Mouse (Mus musculus) G1E (cell line): Measurements from ENCODE around the gene Lyrm7. TPM values are rescaled to one million over a fixed set of nuclear protein-coding genes. Genes with fewer than 3 reads are reported as not detected.
A peak's percentile ranks its signal among the peaks of the same experiment; 100 is the strongest.

ENCODE experiments used
- ATAC-seq: 2 replicates; pipeline ENCODE4 v1.8.0; 2016; ENCODE audit warnings: mild to moderate bottlenecking; ENCODE audit not compliant: insufficient number of reproducible peaks, poor library complexity, low FRiP score, severe bottlenecking; ENCODE audit errors: extremely low read depth
- DNase-seq: peaks from one replicate; pipeline ENCODE4 v3.0.0; 2012; ENCODE audit warnings: low spot score
- H3K27me3 ChIP-seq: 2 replicates; pipeline ENCODE4 v1.6.1; 2012; ENCODE audit warnings: mild to moderate bottlenecking, low read length, inconsistent platforms; ENCODE audit not compliant: insufficient read depth
- H3K36me3 ChIP-seq: replicated peaks from 2 replicates; pipeline ENCODE3; 2012; ENCODE audit warnings: mild to moderate bottlenecking, inconsistent platforms
- H3K4me1 ChIP-seq: 2 replicates; pipeline ENCODE4 v1.6.1; 2012; ENCODE audit warnings: low read depth, low read length, inconsistent platforms, mixed read lengths; ENCODE audit not compliant: insufficient read depth
- H3K4me3 ChIP-seq: 2 replicates; pipeline ENCODE4 v1.5.1; 2012; ENCODE audit warnings: low read depth, mild to moderate bottlenecking, inconsistent platforms, low read length, moderate library complexity, mixed read lengths
- H3K9me3 ChIP-seq: replicated peaks from 2 replicates; pipeline ENCODE4 v1.6.1; 2012; ENCODE audit warnings: inconsistent platforms
- CTCF ChIP-seq: IDR thresholded peaks from 2 replicates; pipeline ENCODE4 v1.5.1; 2012; ENCODE audit warnings: low read depth, low read length, inconsistent platforms, mixed read lengths
- GATA1 ChIP-seq: IDR thresholded peaks from 2 replicates; pipeline ENCODE4 v1.6.1; 2012; ENCODE audit warnings: borderline replicate concordance, low read length, inconsistent platforms, mixed read lengths
- GATA2 ChIP-seq: IDR thresholded peaks from 2 replicates; pipeline ENCODE4 v1.6.1; 2012; ENCODE audit warnings: low read depth, low read length, inconsistent platforms, borderline replicate concordance
- POLR2AphosphoS5 ChIP-seq: IDR thresholded peaks from 2 replicates; pipeline ENCODE4 v1.6.1; 2012; ENCODE audit warnings: low read depth, low read length, inconsistent platforms; ENCODE audit not compliant: insufficient replicate concordance
- TAL1 ChIP-seq: conservative IDR thresholded peaks from 2 replicates; pipeline ENCODE4 v1.6.1; 2012; ENCODE audit warnings: low read depth, low read length, inconsistent platforms, mixed read lengths
- polyA plus RNA-seq: library from polyadenylated mRNA; stranded (reverse); fragments of >175 nt; gene quantifications from 2 replicates; pipeline ENCODE4 v1.2.3, GENCODE M21; 2012
- total RNA-seq, 2 experiments: library from RNA; stranded (forward) in 1 of 2; stranded (reverse) in 1 of 2; fragments of 200-1000 nt in 1 of 2; fragments of >200 nt in 1 of 2; fragmentation: Nextera tagmentation in 1 of 2; gene quantifications; 2 replicates each; pipeline ENCODE4 v1.2.3; 2014 to 2017

The Lyrm7 gene
- total RNA-seq (2014; fragmentation: Nextera tagmentation): 8.3 and 9.9 TPM in 2 replicates
- total RNA-seq (2017): 0.23 and 2.5 TPM in 2 replicates
- 0.21 and 0.51 TPM in 2 replicates for polyA plus RNA-seq

DNA sequence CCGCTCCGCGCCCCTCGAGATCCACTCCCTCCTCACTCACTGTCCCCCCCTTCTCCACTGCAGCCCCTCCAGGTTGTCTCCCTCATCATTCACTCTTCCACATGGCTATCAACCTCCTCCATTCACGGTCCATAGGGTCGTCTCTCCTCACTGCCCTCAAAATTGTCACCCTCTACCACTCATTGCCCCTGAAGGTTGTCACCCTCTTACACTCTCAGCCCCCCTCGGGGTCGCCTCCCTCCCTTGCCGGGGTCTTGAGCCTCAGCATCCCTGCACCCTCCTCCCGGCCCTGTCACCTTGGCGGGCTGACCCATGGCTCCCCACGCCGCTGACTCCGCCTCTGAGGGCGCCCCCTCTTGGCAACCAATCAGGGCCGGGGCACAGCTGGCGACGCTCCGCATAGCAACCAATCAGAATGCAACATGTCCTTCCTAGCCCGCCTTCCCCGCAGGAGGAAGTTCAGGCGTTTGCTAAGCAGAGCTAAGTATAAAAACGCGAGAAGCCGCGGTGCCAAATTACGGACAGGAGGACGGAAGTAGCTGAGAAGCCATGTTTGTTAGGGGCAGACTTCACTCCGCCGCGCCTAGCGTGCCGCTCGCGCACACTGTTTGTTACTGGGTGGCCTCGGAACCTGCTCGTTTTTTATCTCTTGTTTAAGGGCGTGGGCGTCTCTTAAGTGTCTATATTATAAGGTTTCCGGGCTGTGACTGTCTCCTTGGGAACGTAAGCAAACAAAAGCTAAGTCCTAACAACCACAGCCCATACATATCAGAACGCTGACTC lies at the start of gene Lyrm7:
TSS of gene Lyrm7 (minus strand) at position 661 of the 783 bp plus-strand sequence.
- ATAC-seq (peak; percentile 96), DNase-seq (peak; percentile 99)
- H3K27me3 ChIP-seq: no peaks in the 10 kb centered on the region
- no peak for TF ChIP-seq POLR2AphosphoS5
- no peak for TF ChIP-seq GATA2
- TF ChIP-seq GATA1: no peak
- no peak for TF ChIP-seq TAL1
- no peak for TF ChIP-seq CTCF
- H3K4me1 ChIP-seq: peaks cover 35% of the 10 kb centered on the region
- H3K9me3 ChIP-seq: 0 out of 2 replicates have a peak, but pooled peaks cover 4% of the 10 kb centered on the region
- peak within 1 kb of the TSS; percentile 85 for H3K4me3 ChIP-seq
- H3K36me3 ChIP-seq: peaks cover 2% of the 10 kb centered on the region

DNA sequence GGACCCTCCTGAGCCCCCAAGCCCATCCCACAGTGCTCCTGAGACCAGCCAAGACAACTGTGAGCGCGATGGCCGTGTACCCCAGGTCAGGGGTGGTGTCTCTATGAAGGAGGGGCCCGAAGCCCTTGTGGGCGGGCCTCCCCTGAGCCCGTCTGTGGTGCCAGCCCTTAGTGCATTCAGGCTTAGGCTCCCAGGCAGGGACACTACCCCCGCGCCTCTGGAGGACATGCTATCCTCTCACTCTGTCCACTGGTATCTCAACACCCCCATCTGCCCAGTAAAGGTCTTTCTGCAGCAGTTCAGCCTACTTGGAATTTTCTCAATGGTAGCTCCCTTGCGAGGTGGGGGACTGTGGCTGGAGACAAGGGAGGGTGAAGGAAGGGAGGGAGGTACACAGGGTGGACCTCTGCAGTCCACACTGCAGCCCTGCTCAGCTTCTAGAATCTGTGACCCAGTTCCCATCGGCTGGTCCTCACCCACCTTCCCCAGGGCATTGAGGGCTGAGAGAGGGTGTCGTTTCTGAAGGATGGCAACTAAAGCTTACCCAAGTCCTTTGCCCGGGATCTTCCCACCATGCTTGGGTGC lies 49.5 kb upstream of the Lyrm7 start:
- Histone ChIP-seq H3K9me3 (no peaks in the 10 kb centered on the region), H3K27me3 (peaks cover 3% of the 10 kb centered on the region; the same call in 1 of the 2 replicates), H3K4me3 (no peak overlapping the region), H3K36me3 (peaks cover 58% of the 10 kb centered on the region), H3K4me1 (no peaks in the 10 kb centered on the region)
- no peak for TF ChIP-seq CTCF
- no peak for TF ChIP-seq POLR2AphosphoS5
- no peak for TF ChIP-seq GATA2
- TF ChIP-seq TAL1: no peak
- no peak for TF ChIP-seq GATA1
- no peak for ATAC-seq
- DNase-seq: no peak

DNA sequence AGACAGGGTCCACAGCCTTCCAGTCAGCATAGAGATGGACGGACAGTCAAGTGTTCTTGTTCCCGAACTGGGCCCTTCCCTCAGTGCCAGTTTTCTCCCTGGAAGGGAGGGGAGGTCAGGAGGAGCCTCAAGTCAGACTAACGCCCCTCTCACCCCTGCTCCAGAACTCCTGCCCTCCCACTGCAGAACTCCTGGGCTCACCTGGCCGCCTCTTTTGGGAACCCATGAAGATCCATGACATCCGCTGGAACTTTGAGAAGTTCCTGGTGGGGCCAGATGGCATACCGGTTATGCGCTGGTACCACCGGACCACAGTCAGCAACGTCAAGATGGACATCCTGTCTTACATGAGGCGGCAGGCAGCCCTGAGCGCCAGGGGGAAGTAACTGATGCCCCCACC lies 48.6 kb upstream of the Lyrm7 start:
- TF ChIP-seq GATA1: no peak
- no peak for TF ChIP-seq CTCF
- no peak for TF ChIP-seq POLR2AphosphoS5
- no peak for TF ChIP-seq TAL1
- no peak for TF ChIP-seq GATA2
- Histone ChIP-seq H3K9me3 (no peaks in the 10 kb centered on the region), H3K27me3 (peaks cover 3% of the 10 kb centered on the region; the same call in 1 of the 2 replicates), H3K4me3 (no peak overlapping the region), H3K4me1 (no peaks in the 10 kb centered on the region), H3K36me3 (peaks cover 49% of the 10 kb centered on the region)
- DNase-seq: no peak
- ATAC-seq: no peak

- H3K27me3 ChIP-seq: peaks cover 7% of the 10 kb centered on the region; the same call in 1 of the 2 replicates
- ATAC-seq (no peak), DNase-seq (no peak)
- H3K4me3 ChIP-seq: no peak overlapping the region
- no peak for TF ChIP-seq CTCF
- no peak for TF ChIP-seq GATA1
- no peak for TF ChIP-seq TAL1
- no peak for TF ChIP-seq POLR2AphosphoS5
- TF ChIP-seq GATA2: no peak
- no peaks in the 10 kb centered on the region for H3K9me3 ChIP-seq
- no peaks in the 10 kb centered on the region; the same call in 1 of the 2 replicates for H3K4me1 ChIP-seq
- peaks cover 31% of the 10 kb centered on the region for H3K36me3 ChIP-seq
Observed at GRCm38 (mm10) chr11:54907259-54907658, 46.5 kb upstream of the Lyrm7 start.

DNA sequence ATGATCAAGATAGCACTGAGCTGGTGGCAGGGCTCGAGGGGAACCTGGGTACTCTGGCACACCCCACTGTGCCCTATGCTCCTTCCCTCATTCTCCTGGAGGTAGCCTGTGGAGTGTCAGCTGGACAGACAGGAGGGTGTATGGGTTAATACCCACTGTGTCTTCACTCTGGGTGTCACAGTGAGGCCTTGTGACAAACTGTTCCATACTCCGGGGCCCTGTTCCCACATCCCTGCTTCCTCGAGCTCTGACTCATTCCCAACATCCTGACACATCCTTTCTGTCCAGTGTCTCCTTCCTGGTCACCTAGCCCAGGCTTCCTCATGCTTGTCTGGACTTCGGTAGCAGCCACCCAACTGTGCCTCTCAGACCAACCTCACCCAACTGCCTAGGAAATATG lies 45.8 kb upstream of the Lyrm7 start:
- Histone ChIP-seq H3K27me3 (peaks cover 7% of the 10 kb centered on the region; the same call in 1 of the 2 replicates), H3K36me3 (peaks cover 24% of the 10 kb centered on the region), H3K4me1 (no peaks in the 10 kb centered on the region; the same call in 1 of the 2 replicates), H3K9me3 (no peaks in the 10 kb centered on the region), H3K4me3 (no peak overlapping the region)
- no peak for TF ChIP-seq TAL1
- TF ChIP-seq GATA2: no peak
- no peak for TF ChIP-seq POLR2AphosphoS5
- TF ChIP-seq CTCF: no peak
- ATAC-seq: no peak
- no peak for DNase-seq

DNA sequence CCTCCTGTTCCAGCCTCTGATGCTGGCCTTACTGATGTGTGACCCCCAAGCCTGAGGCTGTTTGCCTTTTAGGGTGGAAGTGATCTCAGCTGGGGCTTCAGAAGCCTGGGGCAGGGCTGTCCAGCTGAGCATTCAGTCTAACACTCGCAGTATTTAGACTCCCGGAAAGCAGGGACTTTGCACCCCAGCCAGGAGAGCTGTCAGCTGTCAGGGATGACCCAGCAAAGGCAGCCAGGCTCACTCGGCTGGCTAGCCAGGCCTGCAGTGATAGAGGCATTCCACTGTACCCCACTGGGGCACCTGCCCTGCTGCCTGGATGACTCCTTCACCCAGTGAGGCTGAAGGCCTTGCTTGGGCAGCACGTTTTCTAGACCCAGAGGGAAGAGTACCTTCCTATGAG lies 45.2 kb upstream of the Lyrm7 start:
- no peaks in the 10 kb centered on the region for H3K9me3 ChIP-seq
- no peak for ATAC-seq
- TF ChIP-seq TAL1 (no peak), CTCF (no peak), POLR2AphosphoS5 (no peak), GATA2 (no peak), GATA1 (no peak)

More for the DNA sequence above, 45.2 kb upstream of the Lyrm7 start:
- Histone ChIP-seq H3K27me3 (peaks cover 7% of the 10 kb centered on the region; the same call in 1 of the 2 replicates), H3K4me3 (no peak overlapping the region), H3K4me1 (no peaks in the 10 kb centered on the region; the same call in 1 of the 2 replicates), H3K36me3 (peaks cover 19% of the 10 kb centered on the region)
- DNase-seq: no peak
